8 mouse cellular contexts compared by ENCODE assay signal in genomic region chr3:103382872-103383567, GRCm38 (mm10).
DNase-seq lines count a peak whose midpoint lies in the region; ATAC-seq lines count a peak whose summit lies in the region.

No protein-coding gene starts in this region.

- peak; percentile 77 for ATAC-seq in intestine, embryonic 15.5 days

- H3K4me2 ChIP-seq in intestine, embryonic 15.5 days (replicated peaks) = peak overlapping the region; percentile 38

- DNase-seq in adrenal gland, adult (ENCODE audit: inconsistent age in 2 of 2, low spot score in 1 of 2) = peak; percentile 88 to 96
- peak; percentile 96 for DNase-seq in embryo, embryonic 11 days
- peak; percentile 85 to 89 for DNase-seq in gastrocnemius, postnatal 36 days
- peak; percentile 89 to 91 for DNase-seq in left cerebral cortex, postnatal 25 days (ENCODE audit: low spot score in 2 of 2)
- peak; percentile 91 for DNase-seq in midbrain, embryonic 10.5 days (ENCODE audit: low spot score)
- peak; percentile 74 to 83 for DNase-seq in right cerebral cortex, postnatal 36 days (ENCODE audit: low spot score in 2 of 2)
- peak; percentile 83 to 96 for DNase-seq in urinary bladder, postnatal 4 days (ENCODE audit: low spot score in 2 of 2)

- no peak overlapping the region for H3K27ac ChIP-seq in intestine, embryonic 15.5 days
- H3K27ac ChIP-seq in midbrain, embryonic 10.5 days (replicated peaks) = no peak overlapping the region

- H3K27me3 ChIP-seq in intestine, embryonic 15.5 days (replicated peaks) = no peaks in the 10 kb centered on the region
- H3K27me3 ChIP-seq in midbrain, embryonic 10.5 days (ENCODE audit: low read depth, poor library complexity, severe bottlenecking) = no peaks in the 10 kb centered on the region

- no peak overlapping the region for H3K4me3 ChIP-seq in intestine, embryonic 15.5 days (replicated peaks)
- H3K4me3 ChIP-seq in midbrain, embryonic 10.5 days = no peak overlapping the region

- 20% methylated on average over 17 of the region's 17 CpGs for WGBS in intestine, embryonic 15.5 days
- 24% methylated on average over 17 of the region's 17 CpGs for WGBS in midbrain, embryonic 10.5 days

- H3K4me1 ChIP-seq in intestine, embryonic 15.5 days (replicated peaks) = no peaks in the 10 kb centered on the region
- H3K4me1 ChIP-seq in midbrain, embryonic 10.5 days = peaks cover 4% of the 10 kb centered on the region; the same call in 1 of the 2 replicates

- no peaks in the 10 kb centered on the region for H3K36me3 ChIP-seq in intestine, embryonic 15.5 days
- no peaks in the 10 kb centered on the region for H3K36me3 ChIP-seq in midbrain, embryonic 10.5 days

- H3K9me3 ChIP-seq in intestine, embryonic 15.5 days = no peaks in the 10 kb centered on the region
- no peaks in the 10 kb centered on the region; the same call in 1 of the 2 replicates for H3K9me3 ChIP-seq in midbrain, embryonic 10.5 days (replicated peaks)

- intact Hi-C loops in gastrocnemius, postnatal 36 days (cut with DNase I) = loop anchor here (10.0 kb wide), 1 partner anchor 502 kb away; no protein-coding TSS in a partner anchor
- intact Hi-C loops in left cerebral cortex, postnatal 25 days (cut with DNase I) = loop anchor here (5.0 kb wide), 1 partner anchor 201 kb away; no protein-coding TSS in a partner anchor

- no peak overlapping the region for H3K9ac ChIP-seq in intestine, embryonic 15.5 days
